Comparison of ENCODE assay signal across 15 mouse cellular contexts in genomic region chr12:81225966-81226577, GRCm38 (mm10).
DNase-seq lines count a peak whose midpoint lies in the region; ATAC-seq and TF ChIP-seq lines count a peak whose summit lies in the region.
"Had no signal": no experiment of that assay in that cellular context is flagged by ENCODE, and none has a peak within 500 bp of the region (broad histone marks: within the 10 kb centered on the region; RNA-seq: fewer than 3 reads in every experiment).

No protein-coding gene starts in this region.

- no peak for ATAC-seq in forebrain, postnatal 0 days
- ATAC-seq in forebrain, embryonic 11.5 days (replicated peaks; ENCODE audit: low FRiP score): no peak
- ATAC-seq in kidney, postnatal 0 days (replicated peaks; ENCODE audit: low FRiP score, low read depth): no peak
- ATAC-seq in midbrain, embryonic 15.5 days (replicated peaks): peak; percentile 54
- no peak for ATAC-seq in neural tube, embryonic 15.5 days (ENCODE audit: low FRiP score)
- ATAC-seq: lung, postnatal 0 days had no signal

- no peaks in the 10 kb centered on the region for H3K27me3 ChIP-seq in forebrain, postnatal 0 days (ENCODE audit: insufficient read depth, low read length)
- no peaks in the 10 kb centered on the region for H3K27me3 ChIP-seq in forebrain, embryonic 11.5 days (ENCODE audit: control insufficient read depth, insufficient read depth, low read length)
- H3K27me3 ChIP-seq in kidney, postnatal 0 days (ENCODE audit: insufficient read depth, low read length): no peaks in the 10 kb centered on the region
- no peaks in the 10 kb centered on the region for H3K27me3 ChIP-seq in midbrain, embryonic 15.5 days (replicated peaks)
- H3K27me3 ChIP-seq in neural tube, embryonic 15.5 days (replicated peaks): no peaks in the 10 kb centered on the region
- H3K27me3 ChIP-seq: limb, embryonic 15.5 days had no signal

- no peaks in the 10 kb centered on the region for H3K9me3 ChIP-seq in forebrain, postnatal 0 days (ENCODE audit: low read length)
- no peaks in the 10 kb centered on the region for H3K9me3 ChIP-seq in forebrain, embryonic 11.5 days (ENCODE audit: control insufficient read depth, low read length)
- H3K9me3 ChIP-seq in kidney, postnatal 0 days (replicated peaks; ENCODE audit: low read length): no peaks in the 10 kb centered on the region
- H3K9me3 ChIP-seq in midbrain, embryonic 15.5 days: no peaks in the 10 kb centered on the region
- no peaks in the 10 kb centered on the region for H3K9me3 ChIP-seq in neural tube, embryonic 15.5 days (replicated peaks)
- H3K9me3 ChIP-seq: limb, embryonic 15.5 days had no signal

- no peak overlapping the region for H3K4me3 ChIP-seq in forebrain, postnatal 0 days (ENCODE audit: low read depth, low read length)
- no peak overlapping the region for H3K4me3 ChIP-seq in forebrain, embryonic 11.5 days (ENCODE audit: low read depth, low read length)
- H3K4me3 ChIP-seq in kidney, postnatal 0 days (replicated peaks; ENCODE audit: low read depth, low read length): no peak overlapping the region
- H3K4me3 ChIP-seq in midbrain, embryonic 15.5 days: no peak overlapping the region
- no peak overlapping the region for H3K4me3 ChIP-seq in neural tube, embryonic 15.5 days (replicated peaks)
- H3K4me3 ChIP-seq: erythroblast, embryonic 14.5 days; limb, embryonic 15.5 days had no signal

- 28% methylated on average over 6 of the region's 6 CpGs for WGBS in forebrain, postnatal 0 days
- 53% methylated on average over 6 of the region's 6 CpGs for WGBS in forebrain, embryonic 11.5 days
- 16% methylated on average over 6 of the region's 6 CpGs for WGBS in kidney, postnatal 0 days
- 27% methylated on average over 6 of the region's 6 CpGs for WGBS in midbrain, embryonic 15.5 days
- WGBS in neural tube, embryonic 15.5 days: 24% methylated on average over 6 of the region's 6 CpGs

- DNase-seq in forebrain, postnatal 0 days: no peak
- DNase-seq in forebrain, embryonic 11.5 days (ENCODE audit: low spot score): no peak
- DNase-seq in kidney, postnatal 0 days (ENCODE audit: low spot score): peak; percentile 25
- no peak for DNase-seq in kidney, postnatal 14 days
- DNase-seq in testis, postnatal 10 days (ENCODE audit: low spot score): no peak
- DNase-seq: cerebellum, adult 8-10 months; gastrocnemius, postnatal 14 days; kidney, adult 18-20 months; kidney, postnatal 10 days; right cerebral cortex, postnatal 4 days had no signal

- peak overlapping the region; percentile 87; the same call in 1 of the 2 replicates for H3K27ac ChIP-seq in forebrain, postnatal 0 days (ENCODE audit: low read depth, low read length)
- H3K27ac ChIP-seq in forebrain, embryonic 11.5 days (ENCODE audit: low read depth, low read length): no peak overlapping the region
- H3K27ac ChIP-seq in kidney, postnatal 0 days: no peak overlapping the region
- H3K27ac ChIP-seq in midbrain, embryonic 15.5 days: peak overlapping the region; percentile 60
- H3K27ac ChIP-seq in neural tube, embryonic 15.5 days (replicated peaks): peak overlapping the region; percentile 54; the same call in 1 of the 2 replicates

- H3K36me3 ChIP-seq in forebrain, postnatal 0 days (ENCODE audit: insufficient read depth): no peaks in the 10 kb centered on the region
- no peaks in the 10 kb centered on the region for H3K36me3 ChIP-seq in forebrain, embryonic 11.5 days (ENCODE audit: control insufficient read depth, insufficient read depth, low read length)
- no peaks in the 10 kb centered on the region for H3K36me3 ChIP-seq in kidney, postnatal 0 days (ENCODE audit: insufficient read depth, low read length)
- H3K36me3 ChIP-seq in midbrain, embryonic 15.5 days (replicated peaks): no peaks in the 10 kb centered on the region
- H3K36me3 ChIP-seq in neural tube, embryonic 15.5 days: no peaks in the 10 kb centered on the region
- H3K36me3 ChIP-seq: limb, embryonic 15.5 days had no signal

- no peak overlapping the region for H3K4me2 ChIP-seq in forebrain, postnatal 0 days (ENCODE audit: low read depth)
- H3K4me2 ChIP-seq in forebrain, embryonic 11.5 days (ENCODE audit: low read depth, low read length, severe bottlenecking): no peak overlapping the region
- no peak overlapping the region for H3K4me2 ChIP-seq in kidney, postnatal 0 days (ENCODE audit: low read length)
- H3K4me2 ChIP-seq in midbrain, embryonic 15.5 days: no peak overlapping the region
- H3K4me2 ChIP-seq in neural tube, embryonic 15.5 days: no peak overlapping the region
- H3K4me2 ChIP-seq: limb, embryonic 15.5 days had no signal

- peaks cover 31% of the 10 kb centered on the region for H3K4me1 ChIP-seq in forebrain, postnatal 0 days (ENCODE audit: insufficient read depth)
- H3K4me1 ChIP-seq in forebrain, embryonic 11.5 days (replicated peaks; ENCODE audit: control insufficient read depth, insufficient read depth, low read length): no peaks in the 10 kb centered on the region
- H3K4me1 ChIP-seq in kidney, postnatal 0 days (replicated peaks; ENCODE audit: insufficient read depth, low read length): no peaks in the 10 kb centered on the region
- H3K4me1 ChIP-seq in midbrain, embryonic 15.5 days: peaks cover 31% of the 10 kb centered on the region
- H3K4me1 ChIP-seq in neural tube, embryonic 15.5 days: peaks cover 35% of the 10 kb centered on the region
- H3K4me1 ChIP-seq: limb, embryonic 15.5 days had no signal

- H3K9ac ChIP-seq in forebrain, postnatal 0 days: no peak overlapping the region
- no peak overlapping the region for H3K9ac ChIP-seq in forebrain, embryonic 11.5 days (ENCODE audit: low read length)
- no peak overlapping the region for H3K9ac ChIP-seq in kidney, postnatal 0 days (ENCODE audit: low read depth, low read length)
- no peak overlapping the region for H3K9ac ChIP-seq in midbrain, embryonic 15.5 days
- no peak overlapping the region for H3K9ac ChIP-seq in neural tube, embryonic 15.5 days (replicated peaks)
- H3K9ac ChIP-seq: limb, embryonic 15.5 days had no signal

- no peak for TF ChIP-seq CTCF in forebrain, postnatal 0 days (IDR thresholded peaks at IDR 0.05; ENCODE audit: low read depth)
- TF ChIP-seq CTCF in kidney, postnatal 0 days (IDR thresholded peaks at IDR 0.05; ENCODE audit: low read depth): no peak

Comparison
In these comparisons a context has a peak if more than half of its experiments do, and no peak if none do; other contexts are left out.
1. H3K27ac ChIP-seq: peak in forebrain, postnatal 0 days (single experiment), midbrain, embryonic 15.5 days (single experiment) and neural tube, embryonic 15.5 days (single experiment); none in forebrain, embryonic 11.5 days (single experiment) and kidney, postnatal 0 days (single experiment).